ENCODE assay signal across 8 mouse cellular contexts in the genomic region with DNA sequence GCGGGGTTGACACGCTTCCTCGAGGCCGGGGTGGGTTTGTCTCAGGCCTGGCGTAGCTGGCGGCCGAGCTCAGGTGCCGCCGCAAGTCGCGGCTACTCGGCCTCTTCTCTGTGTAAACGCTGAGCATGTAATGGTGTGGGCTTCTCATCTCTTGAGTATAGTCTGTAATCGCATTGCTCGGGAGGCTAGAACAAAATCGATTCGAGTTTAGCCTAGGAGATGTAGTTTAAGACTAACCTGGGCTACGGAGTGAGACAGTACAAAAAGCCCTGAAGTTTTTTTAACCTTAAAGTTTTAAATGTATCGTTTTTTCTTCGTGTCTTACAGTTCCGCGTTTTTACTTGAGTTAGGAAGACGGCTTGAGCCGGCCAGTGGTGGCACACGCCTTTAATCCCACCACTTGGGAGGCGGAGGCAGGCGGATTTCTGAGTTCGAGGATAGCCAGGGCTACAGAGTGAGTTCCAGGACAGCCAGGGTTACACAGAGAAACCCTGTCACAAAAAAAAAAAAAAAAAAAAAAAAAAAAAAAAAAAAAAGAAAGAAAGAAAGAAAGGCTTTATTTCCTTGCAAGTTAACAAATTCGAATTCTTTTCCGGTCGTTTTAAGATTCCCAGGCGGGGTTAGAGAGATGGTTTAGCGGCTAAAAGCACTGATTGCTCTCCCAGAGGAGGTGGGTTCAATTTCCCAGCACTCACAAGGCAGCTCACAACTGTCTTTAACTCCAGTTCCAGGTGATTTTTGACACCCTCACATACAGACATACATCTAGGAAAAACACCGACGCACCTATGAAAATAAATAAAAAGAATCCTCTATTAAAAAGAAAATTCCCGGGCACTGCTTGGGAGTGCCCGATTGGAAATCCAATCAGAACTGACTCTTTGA. TPM values are rescaled to one million over a fixed set of nuclear protein-coding genes. Genes with fewer than 3 reads are reported as not detected.
DNase-seq lines count a peak whose midpoint lies in the region; ATAC-seq and TF ChIP-seq lines count a peak whose summit lies in the region.

No protein-coding gene starts in this region.

- H3K36me3 ChIP-seq in kidney, adult 2 months (ENCODE audit: control insufficient read depth, insufficient read depth, low read length): no peaks in the 10 kb centered on the region
- H3K36me3 ChIP-seq in MEL (ENCODE audit: control insufficient read depth in 1 of 2, insufficient read depth in 2 of 2, low read length in 2 of 2): peaks cover 7 to 14% of the 10 kb centered on the region in 2 experiments
- H3K36me3 ChIP-seq in forebrain, embryonic 12.5 days (replicated peaks): peaks cover 24% of the 10 kb centered on the region
- peaks cover 32% of the 10 kb centered on the region for H3K36me3 ChIP-seq in limb, embryonic 14.5 days (ENCODE audit: control insufficient read depth, insufficient read depth, low read length)
- no peaks in the 10 kb centered on the region; the same call in 1 of the 2 replicates for H3K36me3 ChIP-seq in stomach, embryonic 14.5 days (ENCODE audit: control insufficient read depth, insufficient read depth, low read length)

- no peak for TF ChIP-seq RAD21 in MEL (IDR thresholded peaks at IDR 0.05; ENCODE audit: low read depth, low read length)

- H3K79me2 ChIP-seq in MEL (ENCODE audit: control insufficient read depth, insufficient read depth, low read length, poor library complexity): peaks cover 46% of the 10 kb centered on the region

- no peaks in the 10 kb centered on the region for H3K9me3 ChIP-seq in MEL (replicated peaks; ENCODE audit: insufficient read depth, low read length)
- no peaks in the 10 kb centered on the region for H3K9me3 ChIP-seq in forebrain, embryonic 12.5 days
- H3K9me3 ChIP-seq in limb, embryonic 14.5 days (ENCODE audit: control insufficient read depth, low read length): no peaks in the 10 kb centered on the region
- no peaks in the 10 kb centered on the region for H3K9me3 ChIP-seq in stomach, embryonic 14.5 days (ENCODE audit: control insufficient read depth, low read depth, low read length)

- H3K4me1 ChIP-seq in kidney, adult 2 months (ENCODE audit: control insufficient read depth, insufficient read depth, low read length): no peaks in the 10 kb centered on the region
- H3K4me1 ChIP-seq in MEL (ENCODE audit: control insufficient read depth in 1 of 2, insufficient read depth in 2 of 2, low read length in 2 of 2): peaks cover 3 to 7% of the 10 kb centered on the region in 2 experiments; a peak in 3 of 4 replicates
- peaks cover 25% of the 10 kb centered on the region for H3K4me1 ChIP-seq in forebrain, embryonic 12.5 days
- peaks cover 8% of the 10 kb centered on the region for H3K4me1 ChIP-seq in limb, embryonic 14.5 days (ENCODE audit: control insufficient read depth, insufficient read depth, low read length)
- peaks cover 3% of the 10 kb centered on the region for H3K4me1 ChIP-seq in stomach, embryonic 14.5 days (ENCODE audit: control insufficient read depth, insufficient read depth, low read length)

- peak overlapping the region; percentile 79 for H3K4me2 ChIP-seq in forebrain, embryonic 12.5 days
- peak overlapping the region; percentile 71 for H3K4me2 ChIP-seq in limb, embryonic 14.5 days (replicated peaks; ENCODE audit: low read depth, low read length, severe bottlenecking)
- peak overlapping the region; percentile 45 for H3K4me2 ChIP-seq in stomach, embryonic 14.5 days (replicated peaks; ENCODE audit: low read depth, low read length)

- peak; percentile 69 for ATAC-seq in forebrain, embryonic 12.5 days (ENCODE audit: low FRiP score)
- peak; percentile 18; the same call in 1 of the 2 replicates for ATAC-seq in limb, embryonic 14.5 days (ENCODE audit: low FRiP score, low read depth)
- ATAC-seq in stomach, embryonic 14.5 days (ENCODE audit: insufficient number of reproducible peaks, insufficient read depth, low FRiP score, low read depth): no peak; the same call in 1 of the 2 replicates

- no peak for DNase-seq in kidney, adult 2 months
- DNase-seq in kidney, adult 8-10 months: no peak
- DNase-seq in MEL (ENCODE audit: low read depth, low spot score): peak; percentile 76
- peak; percentile 33 for DNase-seq in limb, embryonic 14.5 days (ENCODE audit: low spot score)
- DNase-seq in cerebellum, adult 9-10 months: no peak
- DNase-seq in urinary bladder, postnatal 10 days (ENCODE audit: low spot score): no peak

- no peaks in the 10 kb centered on the region for H3K27me3 ChIP-seq in kidney, adult 2 months (replicated peaks; ENCODE audit: control insufficient read depth, insufficient read depth, low read length)
- H3K27me3 ChIP-seq in MEL (ENCODE audit: control insufficient read depth in 1 of 2, insufficient read depth in 2 of 2, low read length in 2 of 2): no peaks in the 10 kb centered on the region
- no peaks in the 10 kb centered on the region for H3K27me3 ChIP-seq in forebrain, embryonic 12.5 days
- H3K27me3 ChIP-seq in limb, embryonic 14.5 days (ENCODE audit: control insufficient read depth, insufficient read depth, low read length): no peaks in the 10 kb centered on the region
- H3K27me3 ChIP-seq in stomach, embryonic 14.5 days (ENCODE audit: control insufficient read depth, insufficient read depth, low read length): no peaks in the 10 kb centered on the region

- 8% methylated on average over 37 of the region's 37 CpGs for WGBS in kidney, adult 2 months
- 9% methylated on average over 37 of the region's 37 CpGs for WGBS in forebrain, embryonic 12.5 days
- 8% methylated on average over 37 of the region's 37 CpGs for WGBS in limb, embryonic 14.5 days
- 7% methylated on average over 37 of the region's 37 CpGs for WGBS in stomach, embryonic 14.5 days

- H3K9ac ChIP-seq in MEL (ENCODE audit: control insufficient read depth, low read depth, low read length, poor library complexity, severe bottlenecking): peak overlapping the region; percentile 93
- peak overlapping the region; percentile 82 for H3K9ac ChIP-seq in forebrain, embryonic 12.5 days
- H3K9ac ChIP-seq in limb, embryonic 14.5 days (ENCODE audit: low read depth, low read length, severe bottlenecking): peak overlapping the region; percentile 77
- peak overlapping the region; percentile 55 for H3K9ac ChIP-seq in stomach, embryonic 14.5 days (replicated peaks; ENCODE audit: low read depth, low read length)

- H3K27ac ChIP-seq in kidney, adult 2 months (ENCODE audit: insufficient read depth, low read depth, low read length): no peak overlapping the region
- H3K27ac ChIP-seq in MEL (ENCODE audit: control insufficient read depth, low read depth, low read length): peak overlapping the region; percentile 69
- peak overlapping the region; percentile 88 for H3K27ac ChIP-seq in forebrain, embryonic 12.5 days
- peak overlapping the region; percentile 79 for H3K27ac ChIP-seq in limb, embryonic 14.5 days (replicated peaks; ENCODE audit: low read depth, low read length)
- peak overlapping the region; percentile 74 for H3K27ac ChIP-seq in stomach, embryonic 14.5 days (ENCODE audit: low read length)

- TF ChIP-seq CTCF in kidney, adult 2 months (conservative IDR thresholded peaks at IDR 0.05; ENCODE audit: insufficient read depth, insufficient read length, low read depth, low read length): no peak
- TF ChIP-seq CTCF in MEL (IDR thresholded peaks at IDR 0.05 in 2 of 3, conservative IDR thresholded peaks at IDR 0.05 in 1 of 3; ENCODE audit: control insufficient read depth in 1 of 3, insufficient read depth in 1 of 3, low read depth in 2 of 3, low read length in 3 of 3, poor library complexity in 1 of 3, severe bottlenecking in 1 of 3): no peak

- no peak for TF ChIP-seq EP300 in MEL (IDR thresholded peaks at IDR 0.05; ENCODE audit: low read depth in 1 of 2, low read length in 2 of 2)

- no peak for TF ChIP-seq POLR2A in kidney, adult 2 months (IDR thresholded peaks at IDR 0.05; ENCODE audit: low read depth, low read length)
- no peak for TF ChIP-seq POLR2A in MEL (IDR thresholded peaks at IDR 0.05; ENCODE audit: control insufficient read depth in 1 of 2, insufficient read depth in 1 of 2, low read depth in 1 of 2, low read length in 2 of 2, poor library complexity in 1 of 2)
- no peak for TF ChIP-seq POLR2A in limb, embryonic 14.5 days (IDR thresholded peaks at IDR 0.05; ENCODE audit: borderline replicate concordance, extremely low read depth, insufficient read depth, insufficient read length)

- peak overlapping the region; percentile 54 for H3K4me3 ChIP-seq in kidney, adult 2 months (ENCODE audit: insufficient read depth, low read depth, low read length)
- H3K4me3 ChIP-seq in MEL (ENCODE audit: control insufficient read depth in 1 of 2, insufficient read depth in 1 of 2, low read depth in 2 of 2, low read length in 2 of 2): peak overlapping the region; percentile 65 to 74
- H3K4me3 ChIP-seq in forebrain, embryonic 12.5 days (replicated peaks): peak overlapping the region; percentile 86
- H3K4me3 ChIP-seq in limb, embryonic 14.5 days (replicated peaks; ENCODE audit: low read length): peak overlapping the region; percentile 87
- peak overlapping the region; percentile 46 for H3K4me3 ChIP-seq in stomach, embryonic 14.5 days (ENCODE audit: low read depth, low read length)

RNA-seq across cellular contexts. Expression of a gene that starts 0.8 kb away (rescaled TPM):
- 1.6 and 1.7 TPM in 2 replicates for polyA plus RNA-seq in kidney, adult 2 months (2012; rRNA removed)
- 68.5 and 71.7 TPM in 2 replicates for total RNA-seq in MEL (2012; rRNA removed)
- 100 to 1,000 TPM in 1 of 2 experiments, 10 to 100 TPM in 1; 82.2 to 108 TPM for polyA plus RNA-seq in MEL (2012; ENCODE audit: insufficient read depth in 1 of 2, insufficient read length in 2 of 2, low read depth in 1 of 2, low replicate concordance in 2 of 2, missing spikeins in 1 of 2)
- 222 and 240 TPM in 2 replicates for polyA plus RNA-seq in forebrain, embryonic 12.5 days (2016; fragmentation: Nextera tagmentation; extraction: Ambion mirVana)
- polyA plus RNA-seq in limb, embryonic 14.5 days (2012; rRNA removed): 78.5 and 79.9 TPM in 2 replicates
- 109 and 111 TPM in 2 replicates for polyA plus RNA-seq in limb, embryonic 14.5 days (2014; fragmentation: Nextera tagmentation; extraction: Ambion mirVana)
- polyA plus RNA-seq in stomach, embryonic 14.5 days (2014; fragmentation: Nextera tagmentation; extraction: Ambion mirVana): 159 and 167 TPM in 2 replicates

RNA-seq across cellular contexts. Expression of a gene that starts 25.6 kb away (rescaled TPM):
- 8.8 and 10.1 TPM in 2 replicates for polyA plus RNA-seq in kidney, adult 2 months (2012; rRNA removed)
- total RNA-seq in MEL (2012; rRNA removed): 24.9 and 27.6 TPM in 2 replicates
- 10 to 100 TPM in 1 of 2 experiments, not detected in 1; 23.4 TPM for polyA plus RNA-seq in MEL (2012; ENCODE audit: insufficient read depth in 1 of 2, insufficient read length in 2 of 2, low read depth in 1 of 2, low replicate concordance in 2 of 2, missing spikeins in 1 of 2)
- polyA plus RNA-seq in forebrain, embryonic 12.5 days (2016; fragmentation: Nextera tagmentation; extraction: Ambion mirVana): 17.4 and 19.1 TPM in 2 replicates
- 17.0 and 19.1 TPM in 2 replicates for polyA plus RNA-seq in limb, embryonic 14.5 days (2012; rRNA removed)
- 8.6 and 9.2 TPM in 2 replicates for polyA plus RNA-seq in limb, embryonic 14.5 days (2014; fragmentation: Nextera tagmentation; extraction: Ambion mirVana)
- 14.3 and 15.6 TPM in 2 replicates for polyA plus RNA-seq in stomach, embryonic 14.5 days (2014; fragmentation: Nextera tagmentation; extraction: Ambion mirVana)

RNA-seq across cellular contexts. Expression of a gene that starts 29.2 kb away (rescaled TPM):
- polyA plus RNA-seq in kidney, adult 2 months (2012; rRNA removed): 3.7 and 5.3 TPM in 2 replicates
- 13.8 and 20.2 TPM in 2 replicates for total RNA-seq in MEL (2012; rRNA removed)
- 10 to 100 TPM in 1 of 2 experiments, not detected in 1; 16.8 TPM for polyA plus RNA-seq in MEL (2012; ENCODE audit: insufficient read depth in 1 of 2, insufficient read length in 2 of 2, low read depth in 1 of 2, low replicate concordance in 2 of 2, missing spikeins in 1 of 2)
- polyA plus RNA-seq in forebrain, embryonic 12.5 days (2016; fragmentation: Nextera tagmentation; extraction: Ambion mirVana): 14.1 and 19.1 TPM in 2 replicates
- polyA plus RNA-seq in limb, embryonic 14.5 days (2012; rRNA removed): 22.5 and 26.2 TPM in 2 replicates
- polyA plus RNA-seq in limb, embryonic 14.5 days (2014; fragmentation: Nextera tagmentation; extraction: Ambion mirVana): 8.0 and 10.2 TPM in 2 replicates
- 15.1 and 19.2 TPM in 2 replicates for polyA plus RNA-seq in stomach, embryonic 14.5 days (2014; fragmentation: Nextera tagmentation; extraction: Ambion mirVana)

RNA-seq across cellular contexts. Expression of a gene that starts 34.0 kb away (rescaled TPM):
- 21.6 TPM in 2 replicates for polyA plus RNA-seq in kidney, adult 2 months (2012; rRNA removed)
- 42.8 and 48.0 TPM in 2 replicates for total RNA-seq in MEL (2012; rRNA removed)
- polyA plus RNA-seq in MEL (2012; ENCODE audit: insufficient read depth in 1 of 2, insufficient read length in 2 of 2, low read depth in 1 of 2, low replicate concordance in 2 of 2, missing spikeins in 1 of 2): 10 to 100 TPM in 1 of 2 experiments, not detected in 1; 37.2 TPM
- polyA plus RNA-seq in forebrain, embryonic 12.5 days (2016; fragmentation: Nextera tagmentation; extraction: Ambion mirVana): 56.8 TPM in 2 replicates
- polyA plus RNA-seq in limb, embryonic 14.5 days (2012; rRNA removed): 50.0 and 51.6 TPM in 2 replicates
- 47.5 and 49.9 TPM in 2 replicates for polyA plus RNA-seq in limb, embryonic 14.5 days (2014; fragmentation: Nextera tagmentation; extraction: Ambion mirVana)
- 51.7 and 52.2 TPM in 2 replicates for polyA plus RNA-seq in stomach, embryonic 14.5 days (2014; fragmentation: Nextera tagmentation; extraction: Ambion mirVana)

RNA-seq across cellular contexts. Expression of a gene that starts 45.8 kb away (rescaled TPM):
- polyA plus RNA-seq in kidney, adult 2 months (2012; rRNA removed): 53.3 and 81.0 TPM in 2 replicates
- total RNA-seq in MEL (2012; rRNA removed): 20.3 and 28.2 TPM in 2 replicates
- polyA plus RNA-seq in MEL (2012; ENCODE audit: insufficient read depth in 1 of 2, insufficient read length in 2 of 2, low read depth in 1 of 2, low replicate concordance in 2 of 2, missing spikeins in 1 of 2): 10 to 100 TPM in 1 of 2 experiments, not detected in 1; 26.1 TPM
- polyA plus RNA-seq in forebrain, embryonic 12.5 days (2016; fragmentation: Nextera tagmentation; extraction: Ambion mirVana): 43.5 and 45.5 TPM in 2 replicates
- polyA plus RNA-seq in limb, embryonic 14.5 days (2012; rRNA removed): 55.1 and 62.6 TPM in 2 replicates
- 36.9 and 40.4 TPM in 2 replicates for polyA plus RNA-seq in limb, embryonic 14.5 days (2014; fragmentation: Nextera tagmentation; extraction: Ambion mirVana)
- 28.6 and 29.4 TPM in 2 replicates for polyA plus RNA-seq in stomach, embryonic 14.5 days (2014; fragmentation: Nextera tagmentation; extraction: Ambion mirVana)

Comparison
In these comparisons a context has a peak if more than half of its experiments do, and no peak if none do; other contexts are left out.
1. DNase-seq: peak in MEL (single experiment) and limb, embryonic 14.5 days (single experiment); none in kidney, adult 2 months (single experiment), kidney, adult 8-10 months (0 of 2), cerebellum, adult 9-10 months (single experiment) and urinary bladder, postnatal 10 days (single experiment).
2. RNA of a gene that starts 0.8 kb away (polyA plus RNA-seq): 222 to 240 TPM in forebrain, embryonic 12.5 days, 159 to 167 TPM in stomach, embryonic 14.5 days, 78.5 to 111 TPM in limb, embryonic 14.5 days and 82.2 to 108 TPM in MEL; 1.6 to 1.7 TPM in kidney, adult 2 months; every median in the first group is over 10 times any median in the second.
3. Peak in every context shown above with its lines, with median percentiles within 50 percentile points of each other: H3K4me3 ChIP-seq, H3K9ac ChIP-seq and H3K4me2 ChIP-seq.